Mouse (Mus musculus) testis, adult 2 months (tissue): ENCODE results near the gene Ppp2r5e.

Experiments
- CTCF ChIP-seq: fragments of 200-500 bp; IDR thresholded peaks from 2 replicates; pipeline ENCODE4 v1.5.1; 2012; ENCODE audit warnings: low read depth, mild to moderate bottlenecking, inconsistent platforms, low read length, moderate library complexity; ENCODE audit not compliant: control insufficient read depth, insufficient read depth, insufficient replicate concordance
- POLR2A ChIP-seq: fragments of 200-500 bp; IDR thresholded peaks from 2 replicates; pipeline ENCODE4 v1.6.1; 2012; ENCODE audit warnings: low read depth, mild to moderate bottlenecking, inconsistent platforms, low read length, moderate library complexity; ENCODE audit not compliant: control insufficient read depth

GRCm38 (mm10) chr12:75622835-75623234 is 26.8 kb upstream of the Ppp2r5e start:
- no peak for TF ChIP-seq CTCF
- no peak for TF ChIP-seq POLR2A
